Mouse (Mus musculus) neural tube, embryonic 11.5 days (tissue): ENCODE data around the gene Rcn3. TPM values are rescaled to one million over a fixed set of nuclear protein-coding genes. Genes with fewer than 3 reads are reported as not detected.

Source experiments
- ATAC-seq: fragments of 200-750 bp; cut with Nextera tagmentation; 2 replicates; pipeline ENCODE4 v1.8.0; 2017; ENCODE audit warnings: moderate number of reproducible peaks, mild to moderate bottlenecking, moderate TSS enrichment, moderate library complexity; ENCODE audit not compliant: insufficient read depth, low FRiP score, low TSS enrichment
- DNase-seq: peaks from one replicate; pipeline ENCODE4 v3.0.0-alpha.2; 2015; ENCODE audit warnings: low spot score
- H3K27ac ChIP-seq: fragments of 300-500 bp; sonication (generic); 2 replicates; pipeline ENCODE4 v1.5.1; 2014; ENCODE audit warnings: low read depth, mild to moderate bottlenecking, low read length
- H3K27me3 ChIP-seq: fragments of 300-500 bp; sonication (generic); 2 replicates; pipeline ENCODE4 v1.6.1; 2014; ENCODE audit warnings: mild to moderate bottlenecking, low read length, mixed read lengths; ENCODE audit not compliant: control insufficient read depth, insufficient read depth
- H3K36me3 ChIP-seq: fragments of 300-500 bp; sonication (generic); 2 replicates; pipeline ENCODE4 v1.6.1; 2014; ENCODE audit warnings: mild to moderate bottlenecking, low read length, moderate library complexity, mixed read lengths; ENCODE audit not compliant: control insufficient read depth, insufficient read depth
- H3K4me1 ChIP-seq: fragments of 300-500 bp; sonication (generic); 2 replicates; pipeline ENCODE4 v1.6.1; 2014; ENCODE audit warnings: low read length, mixed read lengths; ENCODE audit not compliant: control insufficient read depth, insufficient read depth
- H3K4me2 ChIP-seq: fragments of 300-500 bp; sonication (generic); 2 replicates; pipeline ENCODE4 v1.6.1; 2014; ENCODE audit warnings: low read depth, mild to moderate bottlenecking, moderate library complexity
- H3K4me3 ChIP-seq: fragments of 300-500 bp; sonication (generic); 2 replicates; pipeline ENCODE4 v1.5.1; 2014; ENCODE audit warnings: low read depth, low read length
- H3K9ac ChIP-seq: fragments of 300-500 bp; sonication (generic); 2 replicates; pipeline ENCODE4 v1.6.1; 2014; ENCODE audit warnings: mild to moderate bottlenecking, low read length
- H3K9me3 ChIP-seq: fragments of 300-500 bp; sonication (generic); 2 replicates; pipeline ENCODE4 v1.6.1; 2016; ENCODE audit warnings: low read length; ENCODE audit not compliant: control insufficient read depth
- WGBS: fragments of 180-500 bp; shearing (Covaris S2); extraction: QIAGEN DNeasy Blood & Tissue Kit; methylation state at CpG from one replicate; pipeline ENCODE4 v1.1.7; 2014; 5-methylcytosine and 5-hydroxymethylcytosine counted together
- polyA plus RNA-seq: library from polyadenylated mRNA; unstranded; fragments of >200 nt; fragmentation: Nextera tagmentation; extraction: Ambion mirVana; gene quantifications from 2 replicates; pipeline ENCODE4 v1.2.1, GENCODE M21; 2014

Rcn3 gene
- polyA plus RNA-seq, 1 experiment from 2014 or later, result 142 TPM

GRCm38 (mm10) chr7:45088597-45088996 lies 3.4 kb downstream of the Rcn3 start:
- Histone ChIP-seq H3K4me3 (no peak overlapping the region), H3K4me2 (no peak overlapping the region), H3K27ac (no peak overlapping the region), H3K9me3 (no peaks in the 10 kb centered on the region), H3K4me1 (0 out of 2 replicates have a peak, but pooled peaks cover 2% of the 10 kb centered on the region), H3K36me3 (peaks cover 8% of the 10 kb centered on the region), H3K9ac (no peak overlapping the region), H3K27me3 (no peaks in the 10 kb centered on the region)
- 93% methylated on average over 17 of the region's 17 CpGs for WGBS
- ATAC-seq, result no peak
- DNase-seq, result no peak

- peaks cover 16% of the 10 kb centered on the region for H3K36me3 ChIP-seq
- ATAC-seq (no peak), DNase-seq (no peak)
- no peak overlapping the region for H3K4me3 ChIP-seq
- no peaks in the 10 kb centered on the region for H3K27me3 ChIP-seq
- WGBS, result 76% methylated on average over 4 of the region's 4 CpGs
- H3K27ac ChIP-seq, result no peak overlapping the region
- H3K4me1 ChIP-seq, result no peaks in the 10 kb centered on the region
- no peak overlapping the region for H3K9ac ChIP-seq
- no peak overlapping the region for H3K4me2 ChIP-seq
- H3K9me3 ChIP-seq, result no peaks in the 10 kb centered on the region
Observed at GRCm38 (mm10) chr7:45086084-45086483, 5.9 kb downstream of the Rcn3 start.

DNA sequence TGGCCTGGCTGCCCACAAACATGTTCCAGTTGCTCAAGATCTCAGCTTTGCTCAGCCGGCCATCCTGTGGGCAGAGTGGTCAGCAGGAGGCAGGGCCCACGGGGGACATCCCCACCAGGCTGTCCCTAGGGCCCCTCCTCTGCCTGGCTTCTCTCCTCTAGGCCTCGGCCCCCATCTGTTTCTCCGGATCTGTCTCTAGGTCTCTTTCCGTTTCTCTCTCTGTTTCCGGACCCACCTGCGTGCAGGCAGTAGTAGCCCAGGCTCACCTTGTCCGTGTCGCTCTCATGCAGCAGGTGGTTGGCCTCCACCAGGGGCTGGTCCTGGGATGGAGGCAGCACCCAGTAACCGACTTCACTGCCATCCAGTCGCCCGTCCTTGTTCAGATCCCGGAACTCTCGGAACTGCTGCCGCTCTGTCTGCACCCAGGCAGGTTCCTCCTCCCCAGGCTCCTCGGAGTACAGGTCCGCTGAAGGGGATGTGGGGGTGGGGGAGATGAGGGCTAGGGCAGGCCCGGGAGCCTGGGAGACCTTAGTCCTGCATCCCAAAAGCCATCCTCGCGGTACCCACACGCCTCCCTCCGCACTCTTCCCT lies 8.6 kb downstream of the Rcn3 start:
- Histone ChIP-seq H3K36me3 (peaks cover 16% of the 10 kb centered on the region), H3K9ac (no peak overlapping the region), H3K4me2 (no peak overlapping the region), H3K4me1 (no peaks in the 10 kb centered on the region), H3K9me3 (no peaks in the 10 kb centered on the region), H3K27ac (no peak overlapping the region), H3K27me3 (no peaks in the 10 kb centered on the region), H3K4me3 (no peak overlapping the region)
- WGBS, result 83% methylated on average over 22 of the region's 22 CpGs
- DNase-seq (no peak), ATAC-seq (no peak)

DNA sequence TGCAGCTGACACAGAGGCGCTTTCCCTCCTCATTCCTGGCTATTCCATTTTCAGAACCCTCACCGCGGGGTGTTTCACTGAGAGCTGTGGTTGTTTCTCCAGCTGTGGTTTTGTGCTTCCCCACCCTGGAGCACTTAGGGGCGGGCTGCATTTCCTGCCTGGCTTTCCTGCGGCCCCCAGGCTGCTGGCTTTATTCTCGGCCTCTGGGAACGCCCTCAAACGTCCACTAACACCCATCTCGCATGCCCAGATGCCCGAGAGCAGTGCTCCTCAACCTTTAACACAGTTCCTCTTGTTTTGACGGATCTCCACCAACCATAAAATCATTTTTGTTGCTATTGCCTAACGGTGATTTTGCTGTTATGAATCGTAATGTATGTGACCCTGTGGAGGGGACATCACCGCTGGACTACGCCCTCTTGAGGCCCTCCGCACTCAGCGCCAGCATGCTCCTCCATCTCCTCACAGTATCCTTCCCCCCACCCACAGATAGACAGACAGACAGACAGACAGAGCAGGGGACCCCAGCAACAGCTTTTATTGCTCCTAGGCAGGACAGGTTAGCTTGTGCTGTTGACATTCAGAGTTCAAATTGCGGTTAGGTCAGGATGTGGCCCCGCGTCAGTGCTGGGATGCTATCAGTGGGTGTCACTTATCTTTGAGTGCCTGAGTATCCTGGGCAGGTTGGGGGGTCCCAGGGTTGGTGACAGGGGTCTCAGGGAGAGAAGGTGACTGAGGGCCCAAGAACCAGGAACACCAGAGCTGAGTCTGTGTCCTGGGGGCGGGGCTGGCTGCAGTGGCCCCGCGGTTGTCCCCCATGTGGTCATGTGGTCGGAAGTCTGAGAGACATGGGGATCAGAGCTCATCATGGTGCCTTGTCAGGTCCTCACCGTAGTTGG lies 9.4 kb downstream of the Rcn3 start:
- H3K4me1 ChIP-seq, result no peaks in the 10 kb centered on the region
- ATAC-seq (no peak), DNase-seq (peak; percentile 41)
- H3K9ac ChIP-seq, result no peak overlapping the region; the same call in 1 of the 2 replicates
- no peaks in the 10 kb centered on the region for H3K27me3 ChIP-seq
- 60% methylated on average over 25 of the region's 25 CpGs for WGBS
- H3K36me3 ChIP-seq, result peaks cover 16% of the 10 kb centered on the region
- H3K27ac ChIP-seq, result peak overlapping the region; percentile 14; the same call in 1 of the 2 replicates
- no peaks in the 10 kb centered on the region for H3K9me3 ChIP-seq
- no peak overlapping the region for H3K4me3 ChIP-seq
- no peak overlapping the region; the same call in 1 of the 2 replicates for H3K4me2 ChIP-seq

DNA sequence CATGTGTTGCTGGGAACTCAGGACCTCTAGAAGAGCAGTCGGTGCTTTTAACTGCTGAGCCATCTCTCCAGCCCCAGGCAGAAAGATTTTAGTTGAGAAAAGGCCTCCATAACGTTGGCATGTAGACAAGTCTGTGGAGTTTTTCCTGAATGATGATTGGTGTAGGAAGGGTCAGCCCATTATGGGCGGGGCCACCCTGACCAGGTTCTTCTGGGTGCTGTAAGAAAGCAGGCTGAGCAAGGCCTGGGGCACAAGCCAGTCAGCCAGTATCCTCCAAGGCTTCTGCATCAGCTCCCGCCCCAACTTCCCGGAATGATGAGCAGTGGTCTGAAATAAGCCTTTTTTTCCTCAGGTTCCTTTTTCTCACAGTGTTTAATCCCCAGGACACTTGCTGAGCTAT lies 11.0 kb downstream of the Rcn3 start:
- H3K4me2 ChIP-seq, result no peak overlapping the region
- no peaks in the 10 kb centered on the region for H3K27me3 ChIP-seq
- no peak for DNase-seq
- no peak overlapping the region for H3K4me3 ChIP-seq
- H3K9me3 ChIP-seq, result no peaks in the 10 kb centered on the region
- H3K27ac ChIP-seq, result no peak overlapping the region
- peaks cover 10% of the 10 kb centered on the region; the same call in 1 of the 2 replicates for H3K36me3 ChIP-seq
- WGBS, result 51% methylated on average over 5 of the region's 5 CpGs
- ATAC-seq, result no peak
- H3K4me1 ChIP-seq, result no peaks in the 10 kb centered on the region
- no peak overlapping the region for H3K9ac ChIP-seq

- Histone ChIP-seq H3K9ac (no peak overlapping the region), H3K4me1 (no peaks in the 10 kb centered on the region), H3K4me3 (no peak overlapping the region), H3K9me3 (no peaks in the 10 kb centered on the region), H3K36me3 (peaks cover 8% of the 10 kb centered on the region; the same call in 1 of the 2 replicates), H3K4me2 (no peak overlapping the region), H3K27me3 (no peaks in the 10 kb centered on the region), H3K27ac (no peak overlapping the region)
- DNase-seq, result peak; percentile 92
- WGBS, result 2% methylated on average over 10 of the region's 10 CpGs
- peak; percentile 18; the same call in 1 of the 2 replicates for ATAC-seq
Observed at GRCm38 (mm10) chr7:45079856-45080255, 12.2 kb downstream of the Rcn3 start.

GRCm38 (mm10) chr7:45078513-45078912 lies 13.5 kb downstream of the Rcn3 start:
- H3K9ac ChIP-seq, result no peak overlapping the region
- peak; percentile 83 for DNase-seq
- H3K4me3 ChIP-seq, result no peak overlapping the region
- no peak for ATAC-seq
- no peak overlapping the region for H3K27ac ChIP-seq
- H3K9me3 ChIP-seq, result no peaks in the 10 kb centered on the region
- H3K4me2 ChIP-seq, result no peak overlapping the region
- no peaks in the 10 kb centered on the region for H3K27me3 ChIP-seq
- H3K4me1 ChIP-seq, result no peaks in the 10 kb centered on the region
- peaks cover 8% of the 10 kb centered on the region; the same call in 1 of the 2 replicates for H3K36me3 ChIP-seq
- 35% methylated on average over 9 of the region's 9 CpGs for WGBS

- H3K36me3 ChIP-seq, result peaks cover 5% of the 10 kb centered on the region; the same call in 1 of the 2 replicates
- no peak overlapping the region for H3K27ac ChIP-seq
- no peak for DNase-seq
- no peaks in the 10 kb centered on the region for H3K9me3 ChIP-seq
- no peaks in the 10 kb centered on the region for H3K27me3 ChIP-seq
- no peak overlapping the region for H3K4me3 ChIP-seq
- H3K9ac ChIP-seq, result no peak overlapping the region
- 95% methylated on average over 2 of the region's 2 CpGs for WGBS
- no peak for ATAC-seq
- H3K4me2 ChIP-seq, result no peak overlapping the region
- no peaks in the 10 kb centered on the region for H3K4me1 ChIP-seq
Observed at GRCm38 (mm10) chr7:45077829-45078228, 14.2 kb downstream of the Rcn3 start.
